Mouse (Mus musculus): ENCODE results near the gene Plcd3. TPM values are rescaled to one million over a fixed set of nuclear protein-coding genes. Genes with fewer than 3 reads are reported as not detected.

The Plcd3 gene
- polyA plus RNA-seq, 1 experiment: not detected

GRCm38 (mm10) chr11:103093862-103094833, 7.3 kb downstream of the Plcd3 start:
- Histone ChIP-seq H3K27ac (ENCODE audit: insufficient read depth, low read depth, low read length) (no peak overlapping the region), H3K4me3 (ENCODE audit: insufficient read depth, low read depth, low read length) (no peak overlapping the region), H3K4me1 (ENCODE audit: control insufficient read depth, insufficient read depth, low read length) (peaks cover 10% of the 10 kb centered on the region)
- TF ChIP-seq POLR2A (IDR thresholded peaks at IDR 0.05; ENCODE audit: insufficient read depth, low read depth, low read length) (no peak), CTCF (IDR thresholded peaks at IDR 0.05; ENCODE audit: insufficient read depth, low read depth, low read length) (no peak)
- WGBS: 79% methylated on average over 20 of the region's 20 CpGs

GRCm38 (mm10) chr11:103093306-103093705, 8.2 kb downstream of the Plcd3 start:
- no peak overlapping the region for H3K27ac ChIP-seq (ENCODE audit: insufficient read depth, low read depth, low read length)
- TF ChIP-seq POLR2A (IDR thresholded peaks at IDR 0.05; ENCODE audit: insufficient read depth, low read depth, low read length) (no peak), CTCF (IDR thresholded peaks at IDR 0.05; ENCODE audit: insufficient read depth, low read depth, low read length) (no peak)
- WGBS: 96% methylated on average over 7 of the region's 7 CpGs
- H3K4me3 ChIP-seq (ENCODE audit: insufficient read depth, low read depth, low read length): no peak overlapping the region
- peaks cover 10% of the 10 kb centered on the region for H3K4me1 ChIP-seq (ENCODE audit: control insufficient read depth, insufficient read depth, low read length)

- Histone ChIP-seq H3K27ac (ENCODE audit: insufficient read depth, low read depth, low read length) (no peak overlapping the region), H3K4me1 (ENCODE audit: control insufficient read depth, insufficient read depth, low read length) (peaks cover 10% of the 10 kb centered on the region), H3K4me3 (ENCODE audit: insufficient read depth, low read depth, low read length) (no peak overlapping the region)
- TF ChIP-seq CTCF (IDR thresholded peaks at IDR 0.05; ENCODE audit: insufficient read depth, low read depth, low read length) (no peak), POLR2A (IDR thresholded peaks at IDR 0.05; ENCODE audit: insufficient read depth, low read depth, low read length) (no peak)
- 75% methylated on average over 6 of the region's 6 CpGs for WGBS
Observed at GRCm38 (mm10) chr11:103081631-103082030, 19.8 kb downstream of the Plcd3 start.

GRCm38 (mm10) chr11:103080323-103081091, 21.0 kb downstream of the Plcd3 start:
- 18% methylated on average over 43 of the region's 43 CpGs for WGBS
- Histone ChIP-seq H3K4me3 (ENCODE audit: insufficient read depth, low read depth, low read length) (no peak overlapping the region), H3K4me1 (ENCODE audit: control insufficient read depth, insufficient read depth, low read length) (peaks cover 10% of the 10 kb centered on the region), H3K27ac (ENCODE audit: insufficient read depth, low read depth, low read length) (no peak overlapping the region)
- TF ChIP-seq POLR2A (IDR thresholded peaks at IDR 0.05; ENCODE audit: insufficient read depth, low read depth, low read length) (no peak), CTCF (IDR thresholded peaks at IDR 0.05; ENCODE audit: insufficient read depth, low read depth, low read length) (no peak)

- H3K4me1 ChIP-seq (ENCODE audit: control insufficient read depth, insufficient read depth, low read length): peaks cover 17% of the 10 kb centered on the region
- no peak overlapping the region for H3K4me3 ChIP-seq (ENCODE audit: insufficient read depth, low read depth, low read length)
- 89% methylated on average over 11 of the region's 11 CpGs for WGBS
- no peak for TF ChIP-seq POLR2A (IDR thresholded peaks at IDR 0.05; ENCODE audit: insufficient read depth, low read depth, low read length)
- TF ChIP-seq CTCF (IDR thresholded peaks at IDR 0.05; ENCODE audit: insufficient read depth, low read depth, low read length): no peak
- H3K27ac ChIP-seq (ENCODE audit: insufficient read depth, low read depth, low read length): no peak overlapping the region
Observed at GRCm38 (mm10) chr11:103078131-103078530, 23.3 kb downstream of the Plcd3 start.

- H3K4me1 ChIP-seq (ENCODE audit: control insufficient read depth, insufficient read depth, low read length): peaks cover 17% of the 10 kb centered on the region
- TF ChIP-seq CTCF (IDR thresholded peaks at IDR 0.05; ENCODE audit: insufficient read depth, low read depth, low read length) (no peak), POLR2A (IDR thresholded peaks at IDR 0.05; ENCODE audit: insufficient read depth, low read depth, low read length) (no peak)
- H3K27ac ChIP-seq (ENCODE audit: insufficient read depth, low read depth, low read length): no peak overlapping the region
- 86% methylated on average over 8 of the region's 8 CpGs for WGBS
- H3K4me3 ChIP-seq (ENCODE audit: insufficient read depth, low read depth, low read length): no peak overlapping the region
Observed at GRCm38 (mm10) chr11:103076581-103076980, 24.9 kb downstream of the Plcd3 start.

- WGBS: 90% methylated on average over 7 of the region's 7 CpGs
- no peak overlapping the region for H3K27ac ChIP-seq (ENCODE audit: insufficient read depth, low read depth, low read length)
- no peak overlapping the region for H3K4me3 ChIP-seq (ENCODE audit: insufficient read depth, low read depth, low read length)
- no peak for TF ChIP-seq POLR2A (IDR thresholded peaks at IDR 0.05; ENCODE audit: insufficient read depth, low read depth, low read length)
- TF ChIP-seq CTCF (IDR thresholded peaks at IDR 0.05; ENCODE audit: insufficient read depth, low read depth, low read length): no peak
- H3K4me1 ChIP-seq (ENCODE audit: control insufficient read depth, insufficient read depth, low read length): peaks cover 21% of the 10 kb centered on the region
Observed at GRCm38 (mm10) chr11:103076010-103076409, 25.4 kb downstream of the Plcd3 start.

- TF ChIP-seq CTCF (IDR thresholded peaks at IDR 0.05; ENCODE audit: insufficient read depth, low read depth, low read length) (no peak), POLR2A (IDR thresholded peaks at IDR 0.05; ENCODE audit: insufficient read depth, low read depth, low read length) (no peak)
- no peak overlapping the region for H3K27ac ChIP-seq (ENCODE audit: insufficient read depth, low read depth, low read length)
- WGBS: 32% methylated on average over 10 of the region's 10 CpGs
- H3K4me1 ChIP-seq (ENCODE audit: control insufficient read depth, insufficient read depth, low read length): peaks cover 11% of the 10 kb centered on the region
- H3K4me3 ChIP-seq (ENCODE audit: insufficient read depth, low read depth, low read length): no peak overlapping the region
Observed at GRCm38 (mm10) chr11:103074796-103075323, 26.6 kb downstream of the Plcd3 start.
